Mouse (Mus musculus): ENCODE measurements at regions not wholly inside any gene's neighbourhood (a gene's known extent, or its start where the extent isn't known, plus 50 kb on each side); places are given as distances from the start of the nearest gene placed in this dataset.

DNA sequence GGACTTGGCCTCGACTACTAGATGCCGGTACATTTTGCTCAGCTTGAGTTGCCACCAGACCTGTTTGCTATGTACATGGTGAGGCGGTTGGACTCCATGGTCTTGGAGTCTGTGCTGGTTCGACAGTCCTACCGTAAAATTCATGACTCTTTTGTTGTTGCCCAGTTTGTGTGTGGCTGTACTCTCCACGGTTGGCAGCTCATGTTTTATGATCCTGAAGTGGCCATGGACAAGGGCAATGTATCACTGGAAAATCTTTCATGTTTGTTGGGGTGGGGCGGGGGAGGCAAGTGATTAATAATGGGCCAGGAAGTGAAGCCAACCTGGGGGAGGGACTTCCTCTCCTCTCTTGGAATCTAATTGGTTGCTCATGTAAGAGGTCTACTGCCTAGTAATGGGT lies 147.0 kb upstream of the Fbxo11 start:
- TF ChIP-seq CTCF (IDR thresholded peaks at IDR 0.05; ENCODE audit: extremely low read depth, insufficient read depth, insufficient read length, insufficient replicate concordance) (no peak), POLR2A (IDR thresholded peaks at IDR 0.05; ENCODE audit: low read depth, low read length) (no peak)
